Mouse (Mus musculus): ENCODE measurements at regions not wholly inside any gene's neighbourhood (a gene's known extent, or its start where the extent isn't known, plus 50 kb on each side); places are given as distances from the start of the nearest gene placed in this dataset.

GRCm38 (mm10) chr8:33076253-33076652 is 352.3 kb upstream of the 5930422O12Rik start:
- no peak for TF ChIP-seq CTCF (IDR thresholded peaks at IDR 0.05)
- TF ChIP-seq EP300 (IDR thresholded peaks at IDR 0.05) = no peak
